Mouse (Mus musculus) spleen, adult 2 months (tissue): ENCODE results near the gene Grin2d.

Source experiments
- CTCF ChIP-seq: fragments of 200-500 bp; IDR thresholded peaks from 2 replicates; pipeline ENCODE4 v1.5.1; 2011; ENCODE audit warnings: mild to moderate bottlenecking, inconsistent platforms; ENCODE audit not compliant: insufficient read depth, insufficient read length, insufficient replicate concordance; ENCODE audit errors: extremely low read depth
- POLR2A ChIP-seq: fragments of 200-500 bp; IDR thresholded peaks from 2 replicates; pipeline ENCODE4 v1.6.1; 2011; ENCODE audit warnings: low read depth, low read length, inconsistent platforms

GRCm38 (mm10) chr7:45873061-45873947 is 4.9 kb downstream of the Grin2d start:
- TF ChIP-seq CTCF: no peak
- TF ChIP-seq POLR2A: no peak
